Mouse (Mus musculus): Measurements from ENCODE around the gene Il17rc. TPM values are rescaled to one million over a fixed set of nuclear protein-coding genes. Genes with fewer than 3 reads are reported as not detected.

Gene Il17rc
- polyA plus RNA-seq (2015; fragmentation: Nextera tagmentation; extraction: Ambion mirVana), result 0.84 and 1.4 TPM in 2 replicates

DNA sequence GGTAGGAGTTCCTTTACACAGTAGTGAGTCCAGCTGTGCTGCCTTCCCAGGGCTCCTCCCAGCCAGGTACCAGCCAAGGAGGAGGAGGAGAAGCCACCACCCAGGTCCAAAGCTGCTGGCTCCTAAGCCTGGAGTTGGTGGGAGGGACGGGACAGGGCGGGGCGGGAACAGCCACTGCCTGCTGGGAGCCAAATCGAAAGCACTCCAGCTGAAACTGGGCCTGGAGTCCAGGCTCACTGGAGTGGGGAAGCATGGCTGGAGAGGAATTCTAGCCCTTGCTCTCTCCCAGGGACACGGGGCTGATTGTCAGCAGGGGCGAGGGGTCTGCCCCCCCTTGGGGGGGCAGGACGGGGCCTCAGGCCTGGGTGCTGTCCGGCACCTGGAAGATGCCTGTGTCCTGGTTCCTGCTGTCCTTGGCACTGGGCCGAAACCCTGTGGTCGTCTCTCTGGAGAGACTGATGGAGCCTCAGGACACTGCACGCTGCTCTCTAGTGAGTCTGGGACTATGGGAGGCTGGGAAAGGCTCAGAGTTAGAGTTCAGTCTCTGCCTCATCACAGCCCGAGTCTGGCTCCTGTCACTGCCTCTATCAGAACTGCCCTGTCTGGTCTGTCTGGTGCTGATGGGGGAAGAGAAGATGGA, at the start of gene Il17rc:
Gene Il17rc, plus strand, starts transcription at position 131 of the 640 bp plus-strand sequence.
- no peak for ATAC-seq
- Histone ChIP-seq H3K4me2 (0 out of 2 replicates have a peak within 1 kb of the TSS, but pooled peaks have one; percentile 7), H3K4me1 (peaks cover 13% of the 10 kb centered on the region), H3K9me3 (replicated peaks) (no peaks in the 10 kb centered on the region), H3K4me3 (no peak within 1 kb of the TSS), H3K27ac (no peak within 1 kb of the TSS), H3K36me3 (ENCODE audit: poor library complexity, severe bottlenecking) (no peaks in the 10 kb centered on the region), H3K9ac (no peak within 1 kb of the TSS), H3K27me3 (peaks cover 48% of the 10 kb centered on the region)
- 25% methylated on average over 12 of the region's 12 CpGs for WGBS

DNA sequence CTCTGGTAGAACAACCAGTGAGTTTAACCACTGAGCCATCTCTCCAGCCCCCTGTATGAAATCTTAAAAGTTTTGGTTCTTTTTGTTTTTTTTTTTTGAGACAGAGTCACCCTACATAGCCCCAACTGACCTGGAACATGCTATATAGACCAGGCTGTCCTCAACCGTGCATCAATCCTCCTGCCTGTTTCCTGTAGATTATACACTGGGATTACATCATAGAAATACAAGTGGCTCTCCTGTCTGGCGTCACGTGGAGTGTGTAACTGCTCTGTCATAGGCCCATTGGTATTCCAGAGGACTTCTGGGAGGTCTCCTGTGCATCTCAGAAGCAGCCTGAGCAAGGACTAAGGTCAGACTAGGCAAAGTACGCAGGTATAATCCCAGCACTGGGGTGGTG, 48.2 kb upstream of the Il17rc start:
- Histone ChIP-seq H3K4me1 (peaks cover 7% of the 10 kb centered on the region), H3K27me3 (0 out of 2 replicates have a peak, but pooled peaks cover 5% of the 10 kb centered on the region), H3K36me3 (ENCODE audit: poor library complexity, severe bottlenecking) (no peaks in the 10 kb centered on the region), H3K4me2 (no peak overlapping the region), H3K4me3 (no peak overlapping the region), H3K9me3 (replicated peaks) (peaks cover 5% of the 10 kb centered on the region), H3K27ac (no peak overlapping the region), H3K9ac (no peak overlapping the region)
- WGBS, result 79% methylated on average over 4 of the region's 4 CpGs
- no peak for ATAC-seq

- no peak for ATAC-seq
- H3K27me3 ChIP-seq, result 0 out of 2 replicates have a peak, but pooled peaks cover 5% of the 10 kb centered on the region
- no peak overlapping the region for H3K4me2 ChIP-seq
- H3K4me1 ChIP-seq, result no peaks in the 10 kb centered on the region
- no peak overlapping the region for H3K9ac ChIP-seq
- H3K4me3 ChIP-seq, result no peak overlapping the region
- H3K9me3 ChIP-seq (replicated peaks), result peaks cover 5% of the 10 kb centered on the region
- 83% methylated on average over 7 of the region's 7 CpGs for WGBS
- no peaks in the 10 kb centered on the region for H3K36me3 ChIP-seq (ENCODE audit: poor library complexity, severe bottlenecking)
- no peak overlapping the region for H3K27ac ChIP-seq
These were observed 47.0 kb upstream of the Il17rc start for GRCm38 (mm10) chr6:113424187-113424586.

DNA sequence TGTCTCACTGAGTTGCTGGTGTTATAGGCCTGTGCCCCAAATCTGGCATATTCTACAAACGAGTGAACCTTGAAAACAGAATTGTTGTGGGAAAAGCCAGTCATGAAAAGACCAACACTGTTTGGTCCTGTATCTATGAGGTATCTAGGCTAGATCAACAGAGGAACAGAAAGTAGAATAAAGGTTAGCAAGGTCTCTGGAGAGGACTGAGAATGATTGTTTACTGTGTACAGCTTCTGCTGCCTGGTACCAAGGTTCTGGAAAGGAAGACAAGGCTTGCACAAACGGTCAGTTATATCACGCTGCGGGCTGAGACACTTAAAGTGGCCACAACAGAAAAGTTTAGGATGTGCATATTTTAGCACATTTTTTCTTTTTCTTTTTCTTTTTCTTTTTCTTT, 44.5 kb upstream of the Il17rc start:
- WGBS, result 91% methylated on average over 4 of the region's 4 CpGs
- Histone ChIP-seq H3K27me3 (0 out of 2 replicates have a peak, but pooled peaks cover 5% of the 10 kb centered on the region), H3K4me3 (no peak overlapping the region)

GRCm38 (mm10) chr6:113427397-113427796, 43.8 kb upstream of the Il17rc start:
- WGBS, result 68% methylated on average over 3 of the region's 3 CpGs
- no peak for ATAC-seq
- H3K4me1 ChIP-seq, result no peaks in the 10 kb centered on the region
- H3K9me3 ChIP-seq (replicated peaks), result peaks cover 5% of the 10 kb centered on the region
- 0 out of 2 replicates have a peak, but pooled peaks cover 5% of the 10 kb centered on the region for H3K27me3 ChIP-seq
- H3K9ac ChIP-seq, result no peak overlapping the region
- H3K27ac ChIP-seq, result no peak overlapping the region
- H3K4me3 ChIP-seq, result no peak overlapping the region
- no peak overlapping the region for H3K4me2 ChIP-seq
- no peaks in the 10 kb centered on the region for H3K36me3 ChIP-seq (ENCODE audit: poor library complexity, severe bottlenecking)

More for the DNA sequence above, 44.5 kb upstream of the Il17rc start:
- H3K36me3 ChIP-seq (ENCODE audit: poor library complexity, severe bottlenecking), result no peaks in the 10 kb centered on the region
- no peak overlapping the region for H3K4me2 ChIP-seq
- H3K9me3 ChIP-seq (replicated peaks), result peaks cover 5% of the 10 kb centered on the region
- no peak for ATAC-seq
- no peak overlapping the region for H3K27ac ChIP-seq
- no peak overlapping the region for H3K9ac ChIP-seq
- H3K4me1 ChIP-seq, result no peaks in the 10 kb centered on the region

DNA sequence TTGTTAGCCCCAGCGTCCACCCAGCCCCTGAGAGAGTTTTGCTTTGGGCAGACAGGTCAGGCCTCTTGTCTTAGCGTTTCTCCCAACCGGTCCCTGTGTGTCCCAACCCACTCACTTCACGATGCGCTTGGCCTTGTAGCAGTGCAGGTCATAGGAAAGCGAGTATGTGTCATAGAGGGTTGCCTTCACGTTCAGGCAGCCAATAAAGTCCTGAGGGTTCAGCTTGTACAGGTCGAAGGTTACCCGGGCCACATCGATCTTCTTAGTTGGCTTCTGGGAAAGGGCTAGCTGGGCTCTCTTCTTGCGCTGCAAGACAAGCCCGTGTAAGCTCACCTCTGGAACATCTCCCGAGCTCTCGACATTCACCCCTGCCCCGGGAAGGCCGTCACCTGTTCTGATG, 43.2 kb upstream of the Il17rc start:
- 93% methylated on average over 16 of the region's 16 CpGs for WGBS
- no peak for ATAC-seq
- H3K36me3 ChIP-seq (ENCODE audit: poor library complexity, severe bottlenecking), result no peaks in the 10 kb centered on the region
- H3K9ac ChIP-seq, result no peak overlapping the region
- 0 out of 2 replicates have a peak, but pooled peaks cover 5% of the 10 kb centered on the region for H3K27me3 ChIP-seq
- peaks cover 5% of the 10 kb centered on the region for H3K9me3 ChIP-seq (replicated peaks)
- H3K4me3 ChIP-seq, result no peak overlapping the region
- H3K4me2 ChIP-seq, result no peak overlapping the region
- no peaks in the 10 kb centered on the region for H3K4me1 ChIP-seq
- no peak overlapping the region for H3K27ac ChIP-seq

GRCm38 (mm10) chr6:113429965-113430364, 41.3 kb upstream of the Il17rc start:
- no peak overlapping the region for H3K27ac ChIP-seq
- ATAC-seq, result no peak
- H3K4me1 ChIP-seq, result no peaks in the 10 kb centered on the region
- H3K4me2 ChIP-seq, result no peak overlapping the region
- no peak overlapping the region for H3K9ac ChIP-seq
- peaks cover 5% of the 10 kb centered on the region for H3K9me3 ChIP-seq (replicated peaks)
- H3K4me3 ChIP-seq, result no peak overlapping the region
- 87% methylated on average over 3 of the region's 3 CpGs for WGBS
- H3K27me3 ChIP-seq, result 0 out of 2 replicates have a peak, but pooled peaks cover 5% of the 10 kb centered on the region
- H3K36me3 ChIP-seq (ENCODE audit: poor library complexity, severe bottlenecking), result no peaks in the 10 kb centered on the region

GRCm38 (mm10) chr6:113430846-113431245, 40.4 kb upstream of the Il17rc start:
- H3K9ac ChIP-seq, result no peak overlapping the region
- no peak overlapping the region for H3K4me3 ChIP-seq
- H3K27ac ChIP-seq, result no peak overlapping the region
- H3K27me3 ChIP-seq, result no peaks in the 10 kb centered on the region
- H3K9me3 ChIP-seq (replicated peaks), result peaks cover 5% of the 10 kb centered on the region
- H3K4me2 ChIP-seq, result no peak overlapping the region
- no peaks in the 10 kb centered on the region for H3K4me1 ChIP-seq
- no peak for ATAC-seq
- H3K36me3 ChIP-seq (ENCODE audit: poor library complexity, severe bottlenecking), result no peaks in the 10 kb centered on the region
- WGBS, result 52% methylated on average over 3 of the region's 3 CpGs

DNA sequence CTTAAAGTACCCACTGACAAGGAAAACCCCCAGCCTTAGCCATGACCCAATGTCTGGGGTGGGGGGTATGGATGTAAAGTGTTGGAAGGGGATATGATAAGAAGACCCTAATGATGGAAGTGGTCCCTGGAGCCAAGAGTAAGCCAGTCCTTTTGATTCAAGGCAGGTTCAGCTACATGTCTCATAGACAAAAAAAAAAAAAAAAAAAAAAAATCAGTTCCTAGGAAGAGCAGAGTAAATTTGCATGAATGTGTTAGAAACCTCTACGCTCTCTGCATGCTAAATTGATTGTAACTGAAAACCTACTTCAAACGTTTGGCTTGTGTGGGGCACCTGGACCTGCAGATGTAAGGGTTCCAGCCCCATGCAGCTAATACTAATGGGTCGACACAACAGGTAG, 39.4 kb upstream of the Il17rc start:
- Histone ChIP-seq H3K36me3 (ENCODE audit: poor library complexity, severe bottlenecking) (no peaks in the 10 kb centered on the region), H3K27me3 (no peaks in the 10 kb centered on the region), H3K27ac (no peak overlapping the region), H3K4me3 (no peak overlapping the region), H3K4me2 (no peak overlapping the region), H3K9me3 (replicated peaks) (peaks cover 5% of the 10 kb centered on the region), H3K4me1 (no peaks in the 10 kb centered on the region), H3K9ac (no peak overlapping the region)
- no peak for ATAC-seq
- WGBS, result 65% methylated on average over 3 of the region's 3 CpGs

- Histone ChIP-seq H3K4me2 (no peak overlapping the region), H3K9me3 (replicated peaks) (no peaks in the 10 kb centered on the region), H3K27ac (no peak overlapping the region), H3K9ac (no peak overlapping the region), H3K4me1 (no peaks in the 10 kb centered on the region), H3K27me3 (no peaks in the 10 kb centered on the region), H3K4me3 (no peak overlapping the region), H3K36me3 (ENCODE audit: poor library complexity, severe bottlenecking) (no peaks in the 10 kb centered on the region)
- ATAC-seq, result no peak
- WGBS, result 85% methylated on average over 3 of the region's 3 CpGs
These were observed 37.6 kb upstream of the Il17rc start for GRCm38 (mm10) chr6:113433661-113434060.

DNA sequence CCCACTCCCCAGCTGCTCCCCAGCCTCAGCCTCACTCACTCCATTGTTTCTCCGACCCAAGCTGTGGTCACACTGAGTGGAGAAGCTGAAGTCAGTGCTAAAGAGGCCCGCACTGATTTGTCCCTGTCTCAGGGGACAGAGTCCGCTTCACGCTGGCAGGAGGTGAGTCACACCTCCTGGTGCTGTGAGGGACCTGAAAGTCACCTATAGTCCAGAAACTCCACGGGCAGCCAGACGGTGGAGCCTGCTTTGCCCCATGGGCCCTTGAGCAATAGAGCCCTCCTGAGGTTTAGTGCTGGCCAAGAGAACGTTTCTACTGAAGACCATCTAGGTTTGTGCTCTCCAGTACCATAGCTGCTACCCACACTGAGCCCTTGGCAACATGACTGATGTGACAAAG, 36.5 kb upstream of the Il17rc start:
- H3K4me1 ChIP-seq, result no peaks in the 10 kb centered on the region
- H3K4me3 ChIP-seq, result no peak overlapping the region
- no peaks in the 10 kb centered on the region for H3K36me3 ChIP-seq (ENCODE audit: poor library complexity, severe bottlenecking)
- WGBS, result 70% methylated on average over 7 of the region's 7 CpGs
- H3K9me3 ChIP-seq (replicated peaks), result no peaks in the 10 kb centered on the region
- no peak for ATAC-seq
- no peak overlapping the region for H3K27ac ChIP-seq
- no peak overlapping the region for H3K9ac ChIP-seq
- H3K27me3 ChIP-seq, result no peaks in the 10 kb centered on the region
- H3K4me2 ChIP-seq, result no peak overlapping the region

DNA sequence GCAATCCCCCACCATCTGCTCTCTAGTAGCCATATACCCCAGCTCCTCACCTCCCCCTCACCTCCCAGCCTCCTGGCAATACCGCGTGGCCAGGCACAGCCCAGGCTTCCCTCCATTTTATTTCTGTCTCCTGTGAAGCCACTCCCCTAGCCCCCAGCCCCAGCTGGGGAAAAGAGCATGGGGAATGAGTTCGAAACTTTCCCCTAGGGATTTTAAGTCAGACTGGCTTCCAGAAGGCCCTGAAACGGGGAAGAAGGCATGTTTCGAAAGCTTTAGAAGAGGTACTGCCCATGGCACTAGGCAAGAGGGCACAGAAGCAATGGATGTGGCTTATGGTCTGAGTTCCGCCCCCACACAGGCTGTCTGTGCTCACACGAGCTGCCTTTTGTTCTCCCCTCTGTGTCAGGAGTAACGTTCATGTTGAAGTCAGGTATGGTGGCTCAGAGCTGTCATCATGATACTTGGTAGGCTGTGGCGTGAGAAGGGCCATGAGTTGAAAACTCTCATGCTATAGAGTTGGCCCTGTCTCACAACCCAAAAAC, 35.5 kb upstream of the Il17rc start, which contains the start of gene Cidec:
Gene Cidec, minus strand, starts transcription at position 97 of the 542 bp plus-strand sequence.
- Histone ChIP-seq H3K4me3 (no peak within 1 kb of the TSS), H3K9me3 (replicated peaks) (no peaks in the 10 kb centered on the region), H3K36me3 (ENCODE audit: poor library complexity, severe bottlenecking) (no peaks in the 10 kb centered on the region), H3K4me1 (no peaks in the 10 kb centered on the region), H3K4me2 (no peak within 1 kb of the TSS), H3K9ac (no peak within 1 kb of the TSS), H3K27me3 (no peaks in the 10 kb centered on the region), H3K27ac (no peak within 1 kb of the TSS)
- ATAC-seq, result no peak
- 81% methylated on average over 9 of the region's 9 CpGs for WGBS

Data from forebrain, embryonic 13.5 days (tissue).